Mouse (Mus musculus) spleen, postnatal 14 days (tissue): Measurements from ENCODE around the gene Fgfr2.

ENCODE experiments used
- DNase-seq, 2 experiments: peaks; one replicate each; pipeline ENCODE4 v3.0.0; 2021 to 2022; ENCODE audit warnings: low spot score in 2 of 2

Gene Fgfr2

GRCm38 (mm10) chr7:130303464-130303863 is 2819.7 kb downstream of the Fgfr2 start:
- no peak for DNase-seq

GRCm38 (mm10) chr7:130300606-130301005 is 2822.5 kb downstream of the Fgfr2 start:
- DNase-seq, result no peak

GRCm38 (mm10) chr7:130298926-130299594 is 2824.1 kb downstream of the Fgfr2 start:
- DNase-seq, result no peak

- no peak for DNase-seq
These were observed 2832.0 kb downstream of the Fgfr2 start for GRCm38 (mm10) chr7:130291179-130291578.

DNA sequence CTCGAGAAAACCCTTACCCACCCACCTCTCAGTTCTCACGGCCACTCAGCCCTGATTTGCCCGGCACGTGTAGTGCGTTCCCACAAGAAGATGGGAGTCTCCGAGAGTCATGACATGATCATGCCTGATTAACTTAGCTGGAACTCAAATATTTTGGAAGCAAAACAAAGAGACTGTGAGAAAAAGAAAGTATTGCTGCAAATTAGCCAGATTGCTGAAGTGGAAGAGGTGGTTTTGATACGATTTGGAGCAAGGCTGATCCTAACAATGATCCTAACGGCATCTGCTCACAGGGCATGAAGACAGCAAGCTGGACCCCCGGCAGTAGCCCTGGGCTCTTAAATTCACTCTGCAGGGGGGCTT is 2833.7 kb downstream of the Fgfr2 start:
- no peak for DNase-seq

- no peak for DNase-seq
These were observed 2834.3 kb downstream of the Fgfr2 start for GRCm38 (mm10) chr7:130288719-130289427.

DNA sequence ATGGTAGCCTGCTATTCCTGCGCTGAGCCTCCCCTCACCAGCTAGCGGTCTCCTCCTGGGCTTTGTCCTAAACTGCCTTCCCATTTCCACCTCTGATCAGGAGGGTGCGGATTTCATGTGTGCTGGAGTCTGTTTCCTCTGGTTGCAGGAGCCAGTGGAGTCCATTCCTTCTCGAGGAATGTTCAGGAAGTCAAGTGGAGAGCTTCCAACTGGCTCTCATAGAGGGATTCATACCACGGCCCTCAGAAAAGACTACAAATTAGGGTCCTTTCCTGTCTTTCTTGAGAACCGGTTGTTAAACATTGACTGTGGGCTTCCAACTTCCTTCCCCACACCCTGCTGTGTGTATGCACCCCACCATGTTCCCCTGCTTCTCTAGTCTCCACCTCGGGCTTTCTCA is 2834.9 kb downstream of the Fgfr2 start:
- DNase-seq, result no peak

DNA sequence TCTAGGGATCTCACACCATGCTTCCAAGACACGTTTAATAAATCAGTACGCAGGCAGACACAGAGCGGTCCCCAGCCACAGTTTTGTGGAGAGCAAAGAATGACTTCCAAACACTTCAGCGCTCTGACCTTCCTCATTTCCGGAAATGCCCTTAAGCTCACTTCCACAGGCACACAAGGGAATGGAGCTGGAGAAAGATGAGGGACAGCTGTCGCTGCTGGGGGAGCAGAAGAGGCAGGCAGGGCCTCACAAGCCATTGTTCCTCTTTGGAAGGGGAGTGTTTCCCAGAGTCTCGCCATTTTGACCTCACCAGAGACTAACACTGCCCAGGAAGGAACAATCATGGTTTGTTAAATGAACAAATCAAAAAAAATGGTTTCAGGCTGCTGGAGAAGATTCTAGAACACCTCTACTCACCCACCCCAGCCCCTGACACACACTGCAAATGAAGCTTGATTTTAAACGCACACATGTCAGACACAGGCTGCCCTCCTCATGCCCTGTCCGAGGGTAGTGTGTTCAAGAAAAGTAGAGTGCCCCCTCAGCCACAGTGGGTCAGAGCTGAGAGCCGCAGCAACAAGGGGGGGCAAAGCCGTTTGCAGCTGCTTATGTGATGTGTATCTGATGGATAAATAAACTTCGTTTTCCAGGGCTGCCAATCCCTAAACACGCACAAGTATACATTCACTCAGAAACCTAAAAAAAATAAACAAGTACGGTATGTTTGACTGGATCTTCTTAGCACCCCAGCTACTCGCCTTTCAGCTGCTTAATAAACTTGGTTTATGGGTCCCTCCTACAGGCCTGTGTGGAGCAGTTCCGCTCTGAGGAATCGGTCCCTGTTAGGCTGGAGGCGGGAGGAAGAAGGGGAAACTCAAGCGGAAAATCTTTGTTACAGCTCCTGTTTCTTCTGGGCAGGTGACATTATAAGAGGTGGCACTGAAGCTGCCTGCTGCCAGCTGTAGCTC is 2844.1 kb downstream of the Fgfr2 start:
- DNase-seq, result no peak

DNA sequence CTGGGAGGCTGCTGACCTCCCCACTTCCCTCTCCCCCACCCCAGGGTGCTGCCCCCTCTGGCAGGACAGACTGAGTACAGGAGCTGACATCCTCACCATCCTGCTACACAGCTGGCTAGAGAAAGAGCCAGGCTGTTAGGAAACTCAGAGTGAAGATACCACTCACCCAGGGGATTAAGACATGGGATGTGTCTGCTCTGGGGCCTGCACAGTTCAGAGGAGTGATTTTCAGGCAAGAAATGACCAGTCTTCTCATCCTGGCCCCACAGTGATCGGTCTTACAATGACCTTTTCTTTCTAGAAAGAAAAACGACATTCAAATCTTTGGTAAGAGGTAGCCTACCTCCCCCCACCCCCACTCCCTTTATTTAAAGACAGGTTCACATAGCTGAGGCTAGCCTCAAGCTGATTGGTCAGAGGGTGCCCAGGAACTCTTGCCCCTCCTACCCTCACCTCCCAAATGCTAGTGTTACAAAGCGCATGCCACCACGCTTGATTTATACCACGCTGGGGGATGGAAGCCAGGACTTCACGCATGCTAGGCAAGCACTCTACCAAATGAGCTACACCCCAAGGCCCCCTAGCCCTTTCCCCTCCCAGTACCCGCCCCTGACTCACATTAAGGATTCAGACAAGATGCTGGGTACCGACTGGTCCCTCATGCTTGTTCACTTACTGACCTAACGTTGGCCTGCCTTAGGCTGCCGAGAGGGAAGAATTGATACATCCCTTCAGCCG is 2845.0 kb downstream of the Fgfr2 start:
- no peak for DNase-seq

DNA sequence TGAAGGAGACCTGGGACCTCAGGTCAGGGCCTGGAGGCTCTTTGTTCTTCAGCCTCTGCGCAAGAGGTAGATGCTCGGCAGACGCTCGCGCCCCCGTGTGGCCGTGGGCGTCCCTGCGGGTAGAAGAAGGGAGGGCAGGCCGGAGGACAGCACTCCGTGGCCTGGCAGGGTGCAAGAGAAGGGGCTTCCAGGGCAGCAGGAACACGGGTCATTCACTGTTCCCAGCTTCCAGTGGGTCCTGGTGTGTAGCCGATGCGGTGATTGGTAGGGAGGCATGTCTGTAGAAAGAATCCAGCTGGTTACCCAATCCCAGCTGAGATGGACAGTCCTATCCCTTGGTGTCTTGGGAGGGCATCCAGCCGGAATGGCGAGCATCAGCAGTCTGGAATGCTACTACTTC is 2849.9 kb downstream of the Fgfr2 start:
- peak; percentile 12 to 57 for DNase-seq

GRCm38 (mm10) chr7:130270807-130271206 is 2852.3 kb downstream of the Fgfr2 start:
- no peak for DNase-seq

- no peak for DNase-seq
These were observed 2853.9 kb downstream of the Fgfr2 start for GRCm38 (mm10) chr7:130269124-130269867.

GRCm38 (mm10) chr7:130267099-130267498 is 2856.1 kb downstream of the Fgfr2 start:
- no peak for DNase-seq

DNA sequence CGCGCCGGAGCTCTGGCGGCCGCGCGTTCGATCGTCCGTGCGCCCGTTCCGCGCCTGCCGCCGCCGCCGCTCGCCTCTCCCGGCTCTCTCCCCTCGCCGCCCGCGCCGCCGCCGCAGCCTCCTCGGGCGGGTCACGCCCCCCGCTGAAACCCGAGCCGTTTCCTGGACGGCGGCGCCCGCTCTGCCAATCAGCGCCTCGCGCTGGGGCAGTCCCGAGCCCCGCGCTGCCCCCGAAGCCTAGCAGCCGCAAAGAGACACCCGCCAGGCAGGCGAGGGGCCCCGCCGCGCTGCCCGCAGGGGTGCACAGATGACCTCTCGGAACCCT is 2857.0 kb downstream of the Fgfr2 start:
- DNase-seq, result no peak

DNA sequence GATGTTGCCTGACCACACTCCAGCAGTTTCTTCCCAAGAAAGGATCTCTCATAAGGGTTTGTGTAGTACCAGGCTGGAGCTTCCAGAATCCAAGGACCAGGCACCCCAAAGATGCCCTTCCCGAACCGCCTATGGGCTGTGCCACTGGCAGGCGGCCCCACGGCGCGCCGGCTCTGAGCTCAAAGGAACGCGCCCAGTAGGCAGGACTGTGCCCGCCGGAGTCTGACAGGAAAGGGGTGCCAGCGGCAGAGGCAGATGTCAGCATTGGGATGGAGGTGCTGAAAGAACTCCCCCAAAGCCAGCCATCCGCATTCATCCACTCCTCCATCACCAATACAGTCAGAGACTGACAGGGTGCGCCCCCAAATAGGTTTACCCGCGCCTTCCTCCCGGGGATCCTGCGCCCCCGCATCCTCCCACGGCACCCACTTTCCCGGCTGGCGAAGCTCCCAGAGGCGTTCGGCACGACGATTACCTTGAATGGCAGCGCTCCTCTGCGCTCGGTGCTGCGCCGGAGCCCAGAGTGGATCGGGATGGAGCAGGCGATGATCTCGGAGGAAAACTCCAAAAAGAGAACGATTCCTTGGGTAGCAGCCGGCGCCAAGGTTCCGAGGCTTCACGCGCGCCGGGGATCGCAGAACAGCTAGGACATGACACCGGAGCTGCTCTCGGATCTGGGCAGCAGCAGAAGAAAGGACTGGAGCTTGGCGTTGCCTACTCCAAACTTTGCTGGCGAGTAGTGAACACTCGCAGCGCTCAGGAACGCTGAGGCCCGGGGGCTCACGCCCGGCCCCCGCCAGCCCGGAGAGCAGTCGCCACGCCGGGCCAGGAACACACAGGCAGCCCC is 2857.6 kb downstream of the Fgfr2 start:
- no peak for DNase-seq

- DNase-seq, result no peak
These were observed 2858.4 kb downstream of the Fgfr2 start for GRCm38 (mm10) chr7:130264616-130265318.

GRCm38 (mm10) chr7:130263799-130264351 is 2859.3 kb downstream of the Fgfr2 start:
- no peak for DNase-seq

DNA sequence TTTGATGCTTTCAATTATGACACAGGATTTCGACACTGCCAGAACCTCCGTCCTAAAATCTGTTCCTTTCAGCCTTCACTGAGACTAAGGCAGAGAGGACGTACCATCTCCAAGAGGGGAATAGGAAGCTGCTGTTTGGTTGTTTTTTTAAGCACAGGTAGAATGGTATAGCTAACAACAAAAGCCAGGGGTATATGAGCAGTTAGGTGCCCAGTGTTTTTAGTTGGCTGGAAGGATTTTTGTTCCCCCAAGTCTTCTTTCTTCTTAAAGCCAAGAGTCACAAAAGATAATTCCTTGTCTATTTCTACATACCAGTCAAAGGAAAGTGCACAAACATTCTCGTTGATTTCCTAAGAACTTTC is 2859.9 kb downstream of the Fgfr2 start:
- DNase-seq, result no peak

DNA sequence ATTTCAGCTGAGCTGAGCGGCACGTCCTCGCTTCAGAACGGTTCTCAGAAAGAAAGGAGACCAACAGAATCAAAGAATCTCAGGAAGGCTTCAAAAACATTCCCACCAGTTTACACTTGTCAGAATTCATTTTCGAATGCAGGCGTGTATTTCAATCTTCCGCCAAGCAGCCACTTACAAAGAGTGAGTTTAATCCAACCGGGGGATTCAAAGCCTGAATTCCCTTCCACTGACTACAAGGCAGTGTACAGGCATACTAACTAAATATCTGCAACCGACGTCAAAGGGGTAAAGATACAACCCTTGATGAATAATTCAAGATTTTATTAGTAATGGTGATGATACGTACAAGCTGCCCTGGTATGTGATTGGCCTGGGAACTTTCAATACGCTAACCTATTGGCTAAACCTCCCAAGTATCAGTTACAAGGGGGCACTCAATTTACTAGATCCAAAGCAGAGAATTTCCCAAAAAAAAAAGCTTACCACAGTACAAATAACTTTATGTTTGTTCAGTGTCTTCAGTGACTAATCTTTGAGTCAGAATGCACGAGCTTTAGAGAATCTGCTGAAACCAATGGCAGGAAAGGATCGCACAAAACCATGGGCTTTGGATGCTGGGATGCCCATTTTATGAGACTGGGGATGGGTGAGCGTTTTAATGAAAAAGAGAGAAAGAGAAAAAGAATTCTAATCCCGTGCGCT is 2860.5 kb downstream of the Fgfr2 start:
- DNase-seq, result no peak
